Mouse (Mus musculus) heart, embryonic 11.5 days (tissue): ENCODE measurements around the gene Magoh. TPM values are rescaled to one million over a fixed set of nuclear protein-coding genes. Genes with fewer than 3 reads are reported as not detected.

Source experiments
- ATAC-seq: fragments of 200-750 bp; cut with Nextera tagmentation; replicated peaks from 2 replicates; pipeline ENCODE4 v1.8.0; 2017; ENCODE audit warnings: moderate library complexity; ENCODE audit not compliant: insufficient number of reproducible peaks, low FRiP score, low TSS enrichment
- H3K27ac ChIP-seq: fragments of 300-500 bp; sonication (generic); 2 replicates; pipeline ENCODE4 v1.5.1; 2014; ENCODE audit warnings: mild to moderate bottlenecking, low read depth, low read length
- H3K27me3 ChIP-seq: fragments of 300-500 bp; sonication (generic); 2 replicates; pipeline ENCODE4 v1.6.1; 2014; ENCODE audit warnings: mild to moderate bottlenecking, low read length, mixed read lengths; ENCODE audit not compliant: control insufficient read depth, insufficient read depth
- H3K36me3 ChIP-seq: fragments of 300-500 bp; sonication (generic); 2 replicates; pipeline ENCODE4 v1.6.1; 2014; ENCODE audit warnings: mild to moderate bottlenecking, low read length, moderate library complexity, mixed read lengths; ENCODE audit not compliant: control insufficient read depth, insufficient read depth
- H3K4me1 ChIP-seq: fragments of 300-500 bp; sonication (generic); 2 replicates; pipeline ENCODE4 v1.6.1; 2014; ENCODE audit warnings: low read length; ENCODE audit not compliant: control insufficient read depth, insufficient read depth
- H3K4me2 ChIP-seq: fragments of 300-500 bp; sonication (generic); 2 replicates; pipeline ENCODE4 v1.6.1; 2014; ENCODE audit warnings: mild to moderate bottlenecking, moderate library complexity
- H3K4me3 ChIP-seq: fragments of 300-500 bp; sonication (generic); 2 replicates; pipeline ENCODE4 v1.5.1; 2014; ENCODE audit warnings: low read depth, low read length
- H3K9ac ChIP-seq: fragments of 300-500 bp; sonication (generic); 2 replicates; pipeline ENCODE4 v1.6.1; 2014; ENCODE audit warnings: mild to moderate bottlenecking, low read depth, low read length, moderate library complexity
- H3K9me3 ChIP-seq: fragments of 300-500 bp; sonication (generic); replicated peaks from 2 replicates; pipeline ENCODE4 v1.6.1; 2016; ENCODE audit warnings: low read length; ENCODE audit not compliant: control insufficient read depth
- WGBS: fragments of 180-500 bp; shearing (Covaris S2); extraction: QIAGEN DNeasy Blood & Tissue Kit; methylation state at CpG from one replicate; pipeline ENCODE4 v1.1.7; 2014; ENCODE audit not compliant: insufficient replicate concordance; 5-methylcytosine and 5-hydroxymethylcytosine counted together
- polyA plus RNA-seq: library from polyadenylated mRNA; unstranded; fragments of >200 nt; fragmentation: Nextera tagmentation; extraction: Ambion mirVana; gene quantifications from 2 replicates; pipeline ENCODE4 v1.2.1, GENCODE M21; 2014

Magoh gene
- polyA plus RNA-seq, 1 experiment from 2014 or later, result 123 TPM

- Histone ChIP-seq H3K4me3 (no peak overlapping the region), H3K27ac (no peak overlapping the region), H3K9me3 (no peaks in the 10 kb centered on the region), H3K4me2 (no peak overlapping the region), H3K9ac (no peak overlapping the region), H3K36me3 (peaks cover 17% of the 10 kb centered on the region), H3K4me1 (no peaks in the 10 kb centered on the region), H3K27me3 (no peaks in the 10 kb centered on the region)
- 77% methylated on average over 5 of the region's 5 CpGs for WGBS
- ATAC-seq, result no peak
Observed at GRCm38 (mm10) chr4:107899211-107899927, 19.8 kb downstream of the Magoh start.

- peaks cover 17% of the 10 kb centered on the region for H3K36me3 ChIP-seq
Observed at GRCm38 (mm10) chr4:107900206-107900605, 20.7 kb downstream of the Magoh start.

GRCm38 (mm10) chr4:107904252-107904651 is 24.7 kb downstream of the Magoh start:
- H3K4me2 ChIP-seq, result no peak overlapping the region
- ATAC-seq, result no peak

More at GRCm38 (mm10) chr4:107900206-107900605, 20.7 kb downstream of the Magoh start:
- H3K4me2 ChIP-seq, result no peak overlapping the region
- WGBS, result 79% methylated on average over 3 of the region's 3 CpGs
- no peak overlapping the region for H3K27ac ChIP-seq
- H3K27me3 ChIP-seq, result no peaks in the 10 kb centered on the region
- no peak overlapping the region for H3K4me3 ChIP-seq
- H3K4me1 ChIP-seq, result no peaks in the 10 kb centered on the region
- no peak overlapping the region for H3K9ac ChIP-seq
- no peaks in the 10 kb centered on the region for H3K9me3 ChIP-seq
- ATAC-seq, result no peak

GRCm38 (mm10) chr4:107906561-107906960 is 27.0 kb downstream of the Magoh start:
- H3K36me3 ChIP-seq, result peaks cover 14% of the 10 kb centered on the region
- WGBS, result 85% methylated on average over 9 of the region's 9 CpGs
- H3K4me2 ChIP-seq, result no peak overlapping the region
- H3K4me3 ChIP-seq, result no peak overlapping the region
- H3K4me1 ChIP-seq, result no peaks in the 10 kb centered on the region
- no peaks in the 10 kb centered on the region for H3K27me3 ChIP-seq
- no peak for ATAC-seq
- no peaks in the 10 kb centered on the region for H3K9me3 ChIP-seq
- no peak overlapping the region for H3K9ac ChIP-seq
- no peak overlapping the region for H3K27ac ChIP-seq

More at GRCm38 (mm10) chr4:107904252-107904651, 24.7 kb downstream of the Magoh start:
- Histone ChIP-seq H3K36me3 (peaks cover 14% of the 10 kb centered on the region), H3K9me3 (no peaks in the 10 kb centered on the region), H3K4me1 (no peaks in the 10 kb centered on the region), H3K27me3 (no peaks in the 10 kb centered on the region), H3K4me3 (no peak overlapping the region), H3K27ac (no peak overlapping the region), H3K9ac (no peak overlapping the region)
- WGBS, result 67% methylated on average over 10 of the region's 10 CpGs

GRCm38 (mm10) chr4:107910020-107910419 is 30.5 kb downstream of the Magoh start:
- no peak overlapping the region for H3K4me2 ChIP-seq
- H3K9me3 ChIP-seq, result no peaks in the 10 kb centered on the region
- H3K36me3 ChIP-seq, result peaks cover 9% of the 10 kb centered on the region
- no peaks in the 10 kb centered on the region for H3K27me3 ChIP-seq
- no peaks in the 10 kb centered on the region for H3K4me1 ChIP-seq
- WGBS, result 87% methylated on average over 4 of the region's 4 CpGs
- no peak overlapping the region for H3K9ac ChIP-seq
- H3K27ac ChIP-seq, result no peak overlapping the region
- H3K4me3 ChIP-seq, result no peak overlapping the region
- ATAC-seq, result no peak

GRCm38 (mm10) chr4:107920336-107920735 is 40.8 kb downstream of the Magoh start:
- no peaks in the 10 kb centered on the region for H3K27me3 ChIP-seq
- H3K4me3 ChIP-seq, result no peak overlapping the region
- H3K9ac ChIP-seq, result no peak overlapping the region
- no peak overlapping the region for H3K4me2 ChIP-seq
- H3K4me1 ChIP-seq, result peaks cover 10% of the 10 kb centered on the region
- ATAC-seq, result no peak
- no peaks in the 10 kb centered on the region for H3K9me3 ChIP-seq
- H3K27ac ChIP-seq, result no peak overlapping the region
- 86% methylated on average over 2 of the region's 2 CpGs for WGBS
- no peaks in the 10 kb centered on the region for H3K36me3 ChIP-seq

GRCm38 (mm10) chr4:107921152-107921695 is 41.7 kb downstream of the Magoh start:
- Histone ChIP-seq H3K36me3 (no peaks in the 10 kb centered on the region), H3K9me3 (no peaks in the 10 kb centered on the region), H3K27me3 (no peaks in the 10 kb centered on the region), H3K4me2 (no peak overlapping the region), H3K4me1 (peaks cover 10% of the 10 kb centered on the region), H3K9ac (no peak overlapping the region), H3K27ac (no peak overlapping the region), H3K4me3 (no peak overlapping the region)
- 80% methylated on average over 8 of the region's 8 CpGs for WGBS
- ATAC-seq, result no peak

GRCm38 (mm10) chr4:107921952-107922351 is 42.4 kb downstream of the Magoh start:
- Histone ChIP-seq H3K27me3 (no peaks in the 10 kb centered on the region), H3K9ac (0 out of 2 replicates have a peak overlapping the region, but pooled peaks have one; percentile 18), H3K9me3 (no peaks in the 10 kb centered on the region), H3K4me1 (peaks cover 10% of the 10 kb centered on the region), H3K27ac (no peak overlapping the region), H3K4me2 (peak overlapping the region; percentile 92; the same call in 1 of the 2 replicates), H3K4me3 (no peak overlapping the region), H3K36me3 (no peaks in the 10 kb centered on the region)
- WGBS, result 47% methylated on average over 4 of the region's 4 CpGs
- ATAC-seq, result no peak
